Mouse (Mus musculus) spleen, adult 2 months (tissue): ENCODE measurements around the gene Btf3l4. TPM values are rescaled to one million over a fixed set of nuclear protein-coding genes. Genes with fewer than 3 reads are reported as not detected.

Experiments used
- DNase-seq, 2 experiments: peaks; one replicate each; pipeline versions ENCODE4 v3.0.0 to v3.0.0-alpha.2; 2012 to 2021; ENCODE audit warnings: low spot score in 2 of 2, low read depth in 1 of 2
- H3K27ac ChIP-seq: fragments of 200-500 bp; 2 replicates; pipeline ENCODE4 v1.5.1; 2012; ENCODE audit warnings: low read length, inconsistent platforms; ENCODE audit not compliant: insufficient read depth
- H3K27me3 ChIP-seq: fragments of 200-500 bp; 2 replicates; pipeline ENCODE4 v1.6.1; 2012; ENCODE audit warnings: mild to moderate bottlenecking, moderate library complexity, low read length, inconsistent platforms; ENCODE audit not compliant: control insufficient read depth, insufficient read depth
- H3K36me3 ChIP-seq: fragments of 200-500 bp; 2 replicates; pipeline ENCODE4 v1.6.1; 2012; ENCODE audit warnings: mild to moderate bottlenecking, low read length, inconsistent platforms; ENCODE audit not compliant: control insufficient read depth, insufficient read depth
- H3K4me1 ChIP-seq: fragments of 200-500 bp; 2 replicates; pipeline ENCODE4 v1.6.1; 2011; ENCODE audit warnings: inconsistent platforms; ENCODE audit not compliant: control insufficient read depth, insufficient read depth, insufficient read length
- H3K4me3 ChIP-seq: fragments of 200-500 bp; 2 replicates; pipeline ENCODE4 v1.5.1; 2011; ENCODE audit warnings: mild to moderate bottlenecking, inconsistent platforms; ENCODE audit not compliant: insufficient read depth, insufficient read length; ENCODE audit errors: extremely low read depth
- CTCF ChIP-seq: fragments of 200-500 bp; IDR thresholded peaks from 2 replicates; pipeline ENCODE4 v1.5.1; 2011; ENCODE audit warnings: mild to moderate bottlenecking, inconsistent platforms; ENCODE audit not compliant: insufficient read depth, insufficient read length, insufficient replicate concordance; ENCODE audit errors: extremely low read depth
- POLR2A ChIP-seq: fragments of 200-500 bp; IDR thresholded peaks from 2 replicates; pipeline ENCODE4 v1.6.1; 2011; ENCODE audit warnings: low read depth, low read length, inconsistent platforms
- WGBS: fragments of 180-500 bp; shearing (Covaris S2); methylation state at CpG from one replicate; pipeline ENCODE4 v1.1.7; 2018; 5-methylcytosine and 5-hydroxymethylcytosine counted together
- polyA plus RNA-seq: library from polyadenylated mRNA; depleted of rRNA; stranded (reverse); fragments of >200 nt; gene quantifications from 2 replicates; pipeline ENCODE4 v1.2.3, GENCODE M21; 2012

Btf3l4 gene
- polyA plus RNA-seq, 1 experiment = 5.2 TPM

- under 1% methylated on average over 77 of the region's 77 CpGs for WGBS
Observed at GRCm38 (mm10) chr4:108847715-108848504, 14.5 kb upstream of the Btf3l4 start, which contains the start of gene Kti12. Gene Kti12, plus strand, starts transcription at chr4:108847785.

GRCm38 (mm10) chr4:108845824-108846569, 12.6 kb upstream of the Btf3l4 start:
- 87% methylated on average over 5 of the region's 5 CpGs for WGBS
- no peak overlapping the region for H3K4me3 ChIP-seq
- TF ChIP-seq POLR2A = no peak
- no peak for TF ChIP-seq CTCF
- no peak for DNase-seq
- H3K4me1 ChIP-seq = peaks cover 9% of the 10 kb centered on the region
- no peaks in the 10 kb centered on the region for H3K27me3 ChIP-seq
- H3K36me3 ChIP-seq = no peaks in the 10 kb centered on the region
- no peak overlapping the region for H3K27ac ChIP-seq

More at GRCm38 (mm10) chr4:108847715-108848504, 14.5 kb upstream of the Btf3l4 start, which contains the start of gene Kti12:
- no peaks in the 10 kb centered on the region for H3K27me3 ChIP-seq
- no peaks in the 10 kb centered on the region for H3K36me3 ChIP-seq
- peak; percentile 63 for DNase-seq
- H3K27ac ChIP-seq = peak within 1 kb of the TSS; percentile 94
- TF ChIP-seq CTCF = no peak
- peak; percentile 59 for TF ChIP-seq POLR2A
- H3K4me3 ChIP-seq = peak within 1 kb of the TSS; percentile 100
- H3K4me1 ChIP-seq = peaks cover 9% of the 10 kb centered on the region

- H3K27ac ChIP-seq = no peak overlapping the region
- no peak overlapping the region for H3K4me3 ChIP-seq
- no peaks in the 10 kb centered on the region for H3K27me3 ChIP-seq
- TF ChIP-seq CTCF = no peak
- no peak for TF ChIP-seq POLR2A
- DNase-seq = no peak
- peaks cover 3% of the 10 kb centered on the region; the same call in 1 of the 2 replicates for H3K4me1 ChIP-seq
- no peaks in the 10 kb centered on the region for H3K36me3 ChIP-seq
Observed at GRCm38 (mm10) chr4:108843336-108843735, 9.9 kb upstream of the Btf3l4 start.

DNA sequence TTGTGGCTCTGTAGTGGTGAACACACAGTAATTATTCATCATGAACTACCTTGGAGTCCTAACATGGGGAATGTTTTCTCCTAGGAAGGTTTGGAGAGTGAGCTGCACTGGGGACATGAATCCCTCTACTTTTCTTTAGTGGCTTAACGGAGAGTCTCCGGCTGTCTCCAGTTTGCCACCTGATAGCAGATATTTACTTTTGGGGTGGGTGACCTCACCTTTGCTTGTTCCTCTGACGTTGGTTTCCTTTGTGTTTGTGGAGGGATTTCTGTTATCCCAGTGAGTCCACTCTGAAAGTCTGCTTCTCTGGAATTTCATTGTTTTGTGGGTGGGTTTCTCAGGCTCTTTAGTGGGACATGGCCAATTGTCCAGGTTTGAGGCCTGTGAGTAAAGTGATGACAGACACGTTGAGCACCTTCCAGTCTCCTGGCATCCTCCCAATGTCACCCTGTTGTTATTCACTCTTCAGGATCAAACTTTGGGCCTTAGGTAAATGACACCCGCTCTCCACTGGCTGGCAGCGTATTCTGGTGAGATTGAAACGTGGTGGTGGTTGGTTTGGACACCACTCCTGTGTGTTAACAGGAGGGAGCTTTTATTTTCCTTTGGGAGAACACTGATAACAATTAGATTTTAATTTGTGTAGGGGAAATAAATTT, 8.6 kb upstream of the Btf3l4 start:
- Histone ChIP-seq H3K36me3 (no peaks in the 10 kb centered on the region), H3K27ac (no peak overlapping the region), H3K4me3 (no peak overlapping the region), H3K4me1 (no peaks in the 10 kb centered on the region), H3K27me3 (no peaks in the 10 kb centered on the region)
- 92% methylated on average over 7 of the region's 7 CpGs for WGBS
- no peak for DNase-seq
- no peak for TF ChIP-seq CTCF
- TF ChIP-seq POLR2A = no peak

DNA sequence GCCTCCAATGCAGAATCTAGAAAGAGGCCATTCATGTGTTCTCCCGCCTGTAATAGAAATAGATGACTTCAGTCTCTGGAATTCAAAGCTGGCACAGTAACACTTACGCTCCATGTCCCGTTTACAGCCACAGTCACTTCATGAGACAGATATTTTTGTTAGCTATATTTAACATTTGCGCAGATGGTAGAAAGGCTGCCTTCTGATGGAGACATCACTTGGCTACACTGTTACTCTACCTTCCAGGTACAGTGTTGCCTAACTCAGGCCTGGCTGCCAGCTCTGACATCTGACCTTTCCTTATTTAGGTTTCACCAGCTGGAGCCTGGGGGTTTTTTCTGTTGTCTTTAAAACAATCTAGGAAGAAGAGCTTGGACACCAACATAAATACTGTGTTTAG, 4.6 kb upstream of the Btf3l4 start:
- Histone ChIP-seq H3K27ac (no peak overlapping the region), H3K4me1 (peaks cover 5% of the 10 kb centered on the region; the same call in 1 of the 2 replicates), H3K36me3 (no peaks in the 10 kb centered on the region), H3K27me3 (no peaks in the 10 kb centered on the region), H3K4me3 (no peak overlapping the region)
- 92% methylated on average over 4 of the region's 4 CpGs for WGBS
- DNase-seq = no peak
- TF ChIP-seq CTCF (no peak), POLR2A (no peak)

GRCm38 (mm10) chr4:108835496-108835895, 2.1 kb upstream of the Btf3l4 start:
- Histone ChIP-seq H3K27me3 (no peaks in the 10 kb centered on the region), H3K36me3 (no peaks in the 10 kb centered on the region), H3K4me1 (peaks cover 5% of the 10 kb centered on the region; the same call in 1 of the 2 replicates), H3K27ac (no peak overlapping the region), H3K4me3 (no peak overlapping the region)
- WGBS = 81% methylated on average over 3 of the region's 3 CpGs
- DNase-seq = no peak
- TF ChIP-seq CTCF = no peak
- no peak for TF ChIP-seq POLR2A
